Mouse (Mus musculus) stomach, embryonic 16.5 days (tissue): Measurements from ENCODE around the gene Lrrc73. TPM values are rescaled to one million over a fixed set of nuclear protein-coding genes. Genes with fewer than 3 reads are reported as not detected.

ENCODE experiments used
- ATAC-seq: fragments of 200-750 bp; cut with Nextera tagmentation; 2 replicates; pipeline ENCODE4 v1.8.0; 2017; ENCODE audit warnings: moderate number of reproducible peaks, moderate TSS enrichment; ENCODE audit not compliant: insufficient read depth, low FRiP score
- H3K27ac ChIP-seq: fragments of 300-500 bp; sonication (generic); 2 replicates; pipeline ENCODE4 v1.5.1; 2014; ENCODE audit warnings: low read length
- H3K27me3 ChIP-seq: fragments of 300-500 bp; sonication (generic); 2 replicates; pipeline ENCODE4 v1.6.1; 2014; ENCODE audit warnings: low read length, control low read depth, mixed read lengths; ENCODE audit not compliant: control insufficient read depth, insufficient read depth
- H3K36me3 ChIP-seq: fragments of 300-500 bp; sonication (generic); 2 replicates; pipeline ENCODE4 v1.6.1; 2014; ENCODE audit warnings: low read length; ENCODE audit not compliant: control insufficient read depth, insufficient read depth
- H3K4me1 ChIP-seq: fragments of 300-500 bp; sonication (generic); 2 replicates; pipeline ENCODE4 v1.6.1; 2014; ENCODE audit warnings: low read length, control low read depth, mixed read lengths; ENCODE audit not compliant: control insufficient read depth, insufficient read depth
- H3K4me2 ChIP-seq: fragments of 300-500 bp; sonication (generic); 2 replicates; pipeline ENCODE4 v1.6.1; 2014; ENCODE audit warnings: low read depth, low read length, mixed read lengths
- H3K4me3 ChIP-seq: fragments of 300-500 bp; sonication (generic); replicated peaks from 2 replicates; pipeline ENCODE4 v1.5.1; 2014; ENCODE audit warnings: mild to moderate bottlenecking, low read length
- H3K9ac ChIP-seq: fragments of 300-500 bp; sonication (generic); 2 replicates; pipeline ENCODE4 v1.6.1; 2014; ENCODE audit warnings: low read length
- H3K9me3 ChIP-seq: fragments of 300-500 bp; sonication (generic); replicated peaks from 2 replicates; pipeline ENCODE4 v1.6.1; 2016; ENCODE audit warnings: low read length, control low read depth; ENCODE audit not compliant: control insufficient read depth
- WGBS: fragments of 180-500 bp; shearing (Covaris S2); extraction: QIAGEN DNeasy Blood & Tissue Kit; methylation state at CpG from one replicate; pipeline ENCODE4 v1.1.7; 2014; 5-methylcytosine and 5-hydroxymethylcytosine counted together
- polyA plus RNA-seq: library from polyadenylated mRNA; unstranded; fragments of >200 nt; fragmentation: Nextera tagmentation; extraction: Ambion mirVana; gene quantifications from 2 replicates; pipeline ENCODE4 v1.2.1, GENCODE M21; 2015

Lrrc73 gene
- polyA plus RNA-seq, 1 experiment from 2014 or later, result 0.48 TPM

DNA sequence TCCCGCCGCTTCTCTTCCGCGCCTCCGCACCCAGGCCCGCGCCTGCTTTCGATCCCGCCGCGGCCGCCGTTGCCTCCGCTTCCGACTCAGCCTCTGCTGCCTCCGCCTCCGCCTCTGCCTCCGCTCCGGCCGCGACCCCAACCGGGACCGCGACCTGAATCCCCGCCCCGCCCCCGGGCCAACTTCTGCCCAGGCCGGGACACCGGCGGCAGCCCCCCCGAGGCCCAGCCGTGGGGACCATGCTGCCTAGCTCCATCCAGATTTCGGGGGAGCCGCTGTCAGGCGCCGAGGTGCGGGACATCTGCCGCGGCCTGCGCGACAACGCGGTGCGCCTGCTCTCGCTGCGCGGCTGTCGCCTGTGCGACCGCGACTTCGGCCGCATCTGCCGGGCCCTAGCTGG, 775 bp downstream of the Lrrc73 start:
- peak overlapping the region; percentile 68 for H3K9ac ChIP-seq
- peak overlapping the region; percentile 97 for H3K4me2 ChIP-seq
- peak; percentile 3; the same call in 1 of the 2 replicates for ATAC-seq
- under 1% methylated on average over 53 of the region's 54 CpGs for WGBS
- H3K36me3 ChIP-seq, result peaks cover 23% of the 10 kb centered on the region
- peaks cover 13% of the 10 kb centered on the region for H3K27me3 ChIP-seq
- no peak overlapping the region for H3K27ac ChIP-seq
- peak overlapping the region; percentile 57 for H3K4me3 ChIP-seq
- H3K9me3 ChIP-seq, result no peaks in the 10 kb centered on the region
- H3K4me1 ChIP-seq, result peaks cover 10% of the 10 kb centered on the region; the same call in 1 of the 2 replicates

DNA sequence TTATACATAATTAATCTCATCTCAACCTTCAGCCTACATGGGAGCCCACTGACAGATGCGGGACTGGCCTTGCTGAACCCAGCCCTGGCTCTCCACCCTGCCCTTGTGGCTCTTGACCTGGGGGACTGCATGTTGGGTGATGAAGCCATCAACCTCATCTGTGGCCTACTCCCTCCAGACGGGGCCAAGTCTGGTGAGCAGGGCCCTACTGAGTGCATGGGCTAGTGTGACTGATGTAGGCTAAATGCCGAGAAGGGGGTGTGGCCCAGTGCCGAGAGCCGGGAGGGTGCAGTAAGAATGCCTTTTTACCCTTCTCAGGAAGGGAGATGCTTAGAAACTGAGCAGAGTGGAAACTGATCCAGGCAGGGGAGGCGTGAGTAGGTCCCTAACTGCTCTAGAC, 1.8 kb downstream of the Lrrc73 start:
- Histone ChIP-seq H3K27me3 (peaks cover 13% of the 10 kb centered on the region), H3K4me3 (no peak overlapping the region), H3K27ac (no peak overlapping the region), H3K9me3 (no peaks in the 10 kb centered on the region), H3K36me3 (peaks cover 27% of the 10 kb centered on the region), H3K9ac (no peak overlapping the region), H3K4me1 (peaks cover 8% of the 10 kb centered on the region; the same call in 1 of the 2 replicates), H3K4me2 (no peak overlapping the region)
- no peak for ATAC-seq
- WGBS, result 34% methylated on average over 6 of the region's 6 CpGs

DNA sequence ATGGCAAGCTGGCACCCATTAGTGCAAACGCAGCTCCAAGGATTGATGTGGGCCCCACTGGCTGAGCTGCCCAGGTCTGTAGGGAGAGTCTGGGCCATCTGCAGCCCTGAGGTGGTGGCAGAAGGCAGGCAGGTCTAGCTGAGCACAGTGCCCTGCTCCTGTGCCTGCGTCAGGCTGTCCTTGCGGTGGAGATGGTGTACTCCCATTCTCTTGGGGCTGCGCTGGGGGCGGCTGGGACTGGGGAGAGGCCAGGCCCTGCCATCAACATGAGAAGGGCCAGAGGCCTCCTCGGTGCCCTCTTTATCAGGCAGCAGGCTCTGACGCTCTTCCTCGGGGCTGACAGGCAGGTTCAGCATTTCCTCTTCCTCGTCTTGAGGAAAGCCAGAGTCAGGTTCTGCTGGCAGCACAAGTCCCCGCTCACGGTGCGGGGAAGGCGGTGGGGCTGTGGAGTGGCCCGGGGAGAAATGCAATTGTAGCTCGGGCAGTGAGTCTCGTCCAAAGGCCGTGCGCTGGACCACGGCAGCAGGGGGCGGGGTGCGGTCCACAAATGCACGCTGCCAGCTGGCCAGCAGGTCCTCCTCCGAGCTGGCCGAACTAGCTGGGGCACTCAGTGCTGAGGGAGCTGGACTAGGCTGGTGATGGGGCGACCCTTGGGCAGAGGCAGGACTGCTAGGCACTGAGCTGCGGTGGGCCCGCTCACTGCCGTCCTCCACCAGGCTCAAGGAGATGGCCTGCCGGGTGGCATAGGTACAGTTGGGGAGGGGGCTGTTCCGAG, 5.1 kb downstream of the Lrrc73 start:
- no peak overlapping the region for H3K4me3 ChIP-seq
- WGBS, result 85% methylated on average over 30 of the region's 30 CpGs
- no peak overlapping the region for H3K9ac ChIP-seq
- no peak for ATAC-seq
- peaks cover 13% of the 10 kb centered on the region for H3K27me3 ChIP-seq
- peaks cover 6% of the 10 kb centered on the region; the same call in 1 of the 2 replicates for H3K4me1 ChIP-seq
- peaks cover 21% of the 10 kb centered on the region for H3K36me3 ChIP-seq
- no peak overlapping the region for H3K4me2 ChIP-seq
- H3K27ac ChIP-seq, result no peak overlapping the region
- no peaks in the 10 kb centered on the region for H3K9me3 ChIP-seq

DNA sequence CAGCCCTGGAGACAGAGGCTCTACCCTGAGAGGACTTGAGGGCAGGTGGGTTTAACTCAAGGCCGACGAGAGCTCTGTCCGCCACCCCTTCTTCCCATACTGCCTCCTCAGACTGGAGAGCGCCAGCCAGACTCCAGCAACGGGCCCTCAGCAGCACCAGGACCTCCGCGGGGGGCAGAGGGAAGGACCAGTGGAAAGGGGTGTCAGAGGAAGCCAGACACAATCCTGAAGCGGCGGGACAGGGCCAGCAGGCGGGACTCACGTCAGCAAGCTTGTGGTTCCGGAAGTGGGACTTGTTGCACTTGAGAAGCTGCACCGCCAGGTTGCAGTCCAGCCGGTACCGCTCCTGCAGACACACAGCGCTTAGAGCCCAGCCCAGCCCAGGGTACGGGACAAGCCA, 6.3 kb downstream of the Lrrc73 start:
- H3K4me1 ChIP-seq, result no peaks in the 10 kb centered on the region

DNA sequence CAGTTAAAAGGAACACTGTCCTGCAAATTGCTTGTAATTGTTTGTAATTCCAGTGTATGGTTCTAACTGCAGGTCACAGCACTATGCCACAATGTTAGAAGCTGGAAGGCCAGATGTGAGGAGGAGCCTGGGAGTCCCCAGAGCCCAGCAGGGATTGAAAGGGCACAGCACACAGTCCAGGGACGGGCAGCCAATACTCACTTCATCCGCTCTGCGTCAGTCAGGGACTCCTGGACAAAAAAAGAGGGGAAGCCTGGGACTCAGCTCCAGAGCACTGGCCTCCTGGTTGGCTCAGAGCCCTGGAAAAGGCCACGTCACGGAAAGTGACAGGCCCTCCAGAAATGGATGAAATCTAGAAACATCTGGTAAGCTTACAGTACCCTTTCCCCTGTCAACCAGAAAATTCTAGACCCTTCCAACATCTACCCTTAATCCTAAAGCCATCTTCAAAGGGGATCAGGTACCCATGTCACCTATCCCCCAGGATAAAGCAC, 8.9 kb downstream of the Lrrc73 start:
- WGBS, result 93% methylated on average over 5 of the region's 5 CpGs
- peaks cover 13% of the 10 kb centered on the region; the same call in 1 of the 2 replicates for H3K4me1 ChIP-seq
- H3K27me3 ChIP-seq, result no peaks in the 10 kb centered on the region
- no peak overlapping the region for H3K4me2 ChIP-seq
- H3K9ac ChIP-seq, result no peak overlapping the region
- no peak overlapping the region for H3K4me3 ChIP-seq
- H3K27ac ChIP-seq, result no peak overlapping the region
- no peaks in the 10 kb centered on the region for H3K9me3 ChIP-seq
- no peak for ATAC-seq
- peaks cover 30% of the 10 kb centered on the region for H3K36me3 ChIP-seq

More for the DNA sequence above, 6.3 kb downstream of the Lrrc73 start:
- Histone ChIP-seq H3K27ac (no peak overlapping the region), H3K9me3 (no peaks in the 10 kb centered on the region), H3K9ac (no peak overlapping the region), H3K4me2 (no peak overlapping the region), H3K4me3 (no peak overlapping the region), H3K27me3 (peaks cover 6% of the 10 kb centered on the region), H3K36me3 (peaks cover 30% of the 10 kb centered on the region)
- ATAC-seq, result no peak
- 87% methylated on average over 17 of the region's 17 CpGs for WGBS

DNA sequence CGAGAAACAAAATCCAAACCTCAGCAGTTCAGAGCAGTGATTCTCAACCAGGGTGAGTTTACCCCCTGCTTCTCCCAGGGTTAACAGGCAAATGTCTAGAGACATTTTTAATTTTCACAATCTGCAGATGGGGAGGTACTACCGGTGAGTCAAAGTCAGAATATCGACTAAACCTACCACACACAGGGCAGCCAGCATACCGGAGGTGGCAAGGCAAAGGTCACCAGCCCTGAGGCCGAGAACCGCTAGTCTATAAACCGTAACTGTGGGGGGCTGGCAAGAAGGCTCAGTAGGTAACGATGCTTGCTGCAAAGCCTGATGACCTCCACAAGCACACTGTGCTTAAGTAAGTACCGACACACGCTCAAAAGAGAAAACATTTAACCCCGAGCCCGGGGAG, 12.2 kb downstream of the Lrrc73 start:
- H3K27ac ChIP-seq, result peak overlapping the region; percentile 46; the same call in 1 of the 2 replicates

DNA sequence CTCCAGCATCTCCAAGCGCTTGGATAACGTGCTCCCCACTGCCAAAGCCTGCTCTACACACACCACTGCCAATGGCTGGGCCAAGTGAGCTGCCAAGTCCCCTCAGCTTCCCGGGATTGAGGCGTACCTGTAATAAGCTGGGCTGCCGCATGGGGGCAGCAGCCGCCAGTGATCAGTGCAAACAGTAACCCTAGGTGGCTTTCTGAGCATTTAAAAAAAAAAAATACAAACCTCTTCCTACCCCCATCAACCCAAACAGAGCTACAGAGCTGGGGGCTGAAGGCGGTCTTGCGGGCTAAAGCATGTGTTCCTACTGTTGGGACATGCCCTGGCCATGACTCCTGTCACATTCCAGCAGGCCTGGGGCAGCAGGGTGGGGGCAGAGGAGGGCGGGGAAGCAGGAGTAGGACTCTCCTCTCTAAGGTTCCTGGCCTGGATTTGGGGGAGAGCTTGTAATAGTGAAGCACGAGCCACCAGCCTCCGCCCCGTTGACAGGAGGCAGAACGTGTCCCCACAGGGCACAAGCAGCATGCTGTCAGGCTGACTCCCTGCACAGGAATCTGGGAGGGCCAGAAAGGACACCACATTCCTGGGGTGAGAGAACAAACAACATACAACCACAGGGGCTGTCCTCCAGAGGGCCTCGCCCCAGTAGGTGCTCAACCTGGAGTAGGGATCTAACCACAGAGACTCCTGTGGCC, 12.7 kb downstream of the Lrrc73 start:
- Histone ChIP-seq H3K9me3 (no peaks in the 10 kb centered on the region), H3K36me3 (peaks cover 19% of the 10 kb centered on the region), H3K4me2 (no peak overlapping the region), H3K4me1 (peaks cover 27% of the 10 kb centered on the region), H3K9ac (no peak overlapping the region), H3K27ac (peak overlapping the region; percentile 46), H3K27me3 (no peaks in the 10 kb centered on the region), H3K4me3 (no peak overlapping the region)
- ATAC-seq, result peak; percentile 81
- WGBS, result 21% methylated on average over 14 of the region's 14 CpGs

More for the DNA sequence above, 12.2 kb downstream of the Lrrc73 start:
- no peak for ATAC-seq
- H3K4me3 ChIP-seq, result no peak overlapping the region
- no peaks in the 10 kb centered on the region for H3K9me3 ChIP-seq
- peaks cover 20% of the 10 kb centered on the region for H3K36me3 ChIP-seq
- H3K4me1 ChIP-seq, result peaks cover 27% of the 10 kb centered on the region
- H3K4me2 ChIP-seq, result no peak overlapping the region
- no peaks in the 10 kb centered on the region for H3K27me3 ChIP-seq
- H3K9ac ChIP-seq, result no peak overlapping the region
- WGBS, result 86% methylated on average over 12 of the region's 12 CpGs

DNA sequence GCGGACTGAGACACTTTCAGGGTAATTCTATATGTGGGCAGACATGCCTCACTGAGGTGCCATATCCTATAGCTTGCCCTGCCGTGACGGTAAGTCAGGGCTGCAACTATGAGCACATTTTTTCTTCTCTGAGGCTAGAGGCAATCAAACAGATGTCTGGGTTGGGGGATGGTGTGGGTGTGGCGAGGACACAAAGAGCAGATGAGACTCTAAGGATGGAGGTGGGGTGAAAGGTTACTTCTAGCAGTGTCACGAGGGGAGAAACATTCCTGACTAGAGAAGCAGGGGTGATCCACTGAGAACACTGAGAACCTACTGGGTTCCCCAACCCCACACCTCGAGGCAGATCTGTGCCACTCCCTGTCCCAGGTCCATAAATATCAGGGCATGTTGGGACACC, 13.7 kb downstream of the Lrrc73 start:
- no peaks in the 10 kb centered on the region for H3K9me3 ChIP-seq
- peak overlapping the region; percentile 26 for H3K27ac ChIP-seq
- peaks cover 12% of the 10 kb centered on the region for H3K36me3 ChIP-seq
- H3K4me1 ChIP-seq, result peaks cover 27% of the 10 kb centered on the region
- H3K4me3 ChIP-seq, result no peak overlapping the region
- H3K27me3 ChIP-seq, result no peaks in the 10 kb centered on the region
- 56% methylated on average over 6 of the region's 6 CpGs for WGBS
- H3K4me2 ChIP-seq, result no peak overlapping the region
- no peak overlapping the region for H3K9ac ChIP-seq
- no peak for ATAC-seq

DNA sequence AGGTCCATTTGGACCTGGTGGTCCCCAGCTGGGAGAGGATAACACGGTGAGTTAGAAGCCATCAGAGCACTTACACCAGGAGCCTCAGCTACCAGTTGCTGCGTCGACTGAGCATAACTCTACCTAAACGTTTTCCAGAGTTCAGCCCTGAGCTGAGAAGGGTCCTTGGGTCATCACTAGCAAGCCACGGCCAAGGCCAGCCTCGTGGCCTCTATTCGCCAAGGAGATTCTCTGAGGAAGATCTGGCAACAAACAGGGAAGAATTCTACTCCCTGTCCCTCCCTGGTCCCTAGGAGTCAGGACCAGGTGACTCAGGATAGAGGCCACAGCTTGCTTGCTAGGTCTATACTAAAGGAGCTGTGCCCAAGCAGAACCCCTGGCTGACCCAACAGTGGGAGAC, 14.2 kb downstream of the Lrrc73 start:
- Histone ChIP-seq H3K27me3 (no peaks in the 10 kb centered on the region), H3K4me1 (peaks cover 27% of the 10 kb centered on the region), H3K9ac (no peak overlapping the region), H3K4me2 (no peak overlapping the region), H3K9me3 (no peaks in the 10 kb centered on the region), H3K27ac (peak overlapping the region; percentile 26), H3K36me3 (peaks cover 10% of the 10 kb centered on the region; the same call in 1 of the 2 replicates), H3K4me3 (no peak overlapping the region)
- ATAC-seq, result no peak
- 79% methylated on average over 7 of the region's 7 CpGs for WGBS
